Mouse (Mus musculus): Measurements from ENCODE around the gene Cdk6. TPM values are rescaled to one million over a fixed set of nuclear protein-coding genes. Genes with fewer than 3 reads are reported as not detected.
A peak's percentile ranks its signal among the peaks of the same experiment; 100 is the strongest.

Gene Cdk6
- polyA plus RNA-seq, 1 experiment from 2014 or later = 25.9 TPM

- Histone ChIP-seq H3K36me3 (replicated peaks) (no peaks in the 10 kb centered on the region), H3K4me1 (peaks cover 35% of the 10 kb centered on the region), H3K4me3 (no peak overlapping the region), H3K27me3 (replicated peaks; ENCODE audit: low read depth, poor library complexity, severe bottlenecking) (no peaks in the 10 kb centered on the region), H3K9me3 (no peaks in the 10 kb centered on the region), H3K27ac (replicated peaks) (peak overlapping the region; percentile 35; the same call in 1 of the 2 replicates)
- 61% methylated on average over 7 of the region's 7 CpGs for WGBS
- DNase-seq (ENCODE audit: low spot score) = peak; percentile 59
These were observed 125.0 kb downstream of the Cdk6 start for GRCm38 (mm10) chr5:3466069-3466877.

- no peak overlapping the region for H3K27ac ChIP-seq (replicated peaks)
- no peaks in the 10 kb centered on the region for H3K9me3 ChIP-seq
- peaks cover 8% of the 10 kb centered on the region for H3K4me1 ChIP-seq
- 93% methylated on average over 10 of the region's 10 CpGs for WGBS
- DNase-seq (ENCODE audit: low spot score) = no peak
- no peaks in the 10 kb centered on the region for H3K27me3 ChIP-seq (replicated peaks; ENCODE audit: low read depth, poor library complexity, severe bottlenecking)
- no peak overlapping the region for H3K4me3 ChIP-seq
- no peaks in the 10 kb centered on the region for H3K36me3 ChIP-seq (replicated peaks)
These were observed 129.6 kb downstream of the Cdk6 start for GRCm38 (mm10) chr5:3470866-3471265.

- Histone ChIP-seq H3K27ac (replicated peaks) (no peak overlapping the region), H3K36me3 (replicated peaks) (no peaks in the 10 kb centered on the region), H3K9me3 (no peaks in the 10 kb centered on the region), H3K27me3 (replicated peaks; ENCODE audit: low read depth, poor library complexity, severe bottlenecking) (no peaks in the 10 kb centered on the region), H3K4me3 (no peak overlapping the region), H3K4me1 (no peaks in the 10 kb centered on the region)
- no peak for DNase-seq (ENCODE audit: low spot score)
- 91% methylated on average over 22 of the region's 22 CpGs for WGBS
These were observed 131.2 kb downstream of the Cdk6 start for GRCm38 (mm10) chr5:3472311-3473156.

- no peaks in the 10 kb centered on the region for H3K36me3 ChIP-seq (replicated peaks)
- no peaks in the 10 kb centered on the region for H3K9me3 ChIP-seq
- no peaks in the 10 kb centered on the region for H3K27me3 ChIP-seq (replicated peaks; ENCODE audit: low read depth, poor library complexity, severe bottlenecking)
- H3K27ac ChIP-seq (replicated peaks) = no peak overlapping the region
- no peaks in the 10 kb centered on the region for H3K4me1 ChIP-seq
- WGBS = 87% methylated on average over 3 of the region's 3 CpGs
- no peak overlapping the region for H3K4me3 ChIP-seq
- DNase-seq (ENCODE audit: low spot score) = no peak
These were observed 136.4 kb downstream of the Cdk6 start for GRCm38 (mm10) chr5:3477711-3478110.

GRCm38 (mm10) chr5:3478216-3478615, 136.9 kb downstream of the Cdk6 start:
- H3K4me3 ChIP-seq = no peak overlapping the region
- WGBS = 92% methylated on average over 8 of the region's 8 CpGs
- no peak overlapping the region for H3K27ac ChIP-seq (replicated peaks)
- H3K4me1 ChIP-seq = no peaks in the 10 kb centered on the region
- no peak for DNase-seq (ENCODE audit: low spot score)
- H3K9me3 ChIP-seq = no peaks in the 10 kb centered on the region
- no peaks in the 10 kb centered on the region for H3K36me3 ChIP-seq (replicated peaks)
- H3K27me3 ChIP-seq (replicated peaks; ENCODE audit: low read depth, poor library complexity, severe bottlenecking) = no peaks in the 10 kb centered on the region

- Histone ChIP-seq H3K4me1 (no peaks in the 10 kb centered on the region), H3K36me3 (replicated peaks) (no peaks in the 10 kb centered on the region), H3K27me3 (replicated peaks; ENCODE audit: low read depth, poor library complexity, severe bottlenecking) (no peaks in the 10 kb centered on the region), H3K9me3 (no peaks in the 10 kb centered on the region), H3K4me3 (no peak overlapping the region), H3K27ac (replicated peaks) (no peak overlapping the region)
- WGBS = 91% methylated on average over 7 of the region's 7 CpGs
- DNase-seq (ENCODE audit: low spot score) = peak; percentile 2
These were observed 137.9 kb downstream of the Cdk6 start for GRCm38 (mm10) chr5:3479016-3479795.

- Histone ChIP-seq H3K9me3 (no peaks in the 10 kb centered on the region), H3K4me1 (no peaks in the 10 kb centered on the region), H3K27me3 (replicated peaks; ENCODE audit: low read depth, poor library complexity, severe bottlenecking) (no peaks in the 10 kb centered on the region), H3K4me3 (no peak overlapping the region), H3K27ac (replicated peaks) (no peak overlapping the region), H3K36me3 (replicated peaks) (peaks cover 6% of the 10 kb centered on the region; the same call in 1 of the 2 replicates)
- WGBS = 92% methylated on average over 9 of the region's 9 CpGs
- no peak for DNase-seq (ENCODE audit: low spot score)
These were observed 139.5 kb downstream of the Cdk6 start for GRCm38 (mm10) chr5:3480637-3481395.

- Histone ChIP-seq H3K36me3 (replicated peaks) (peaks cover 6% of the 10 kb centered on the region; the same call in 1 of the 2 replicates), H3K27ac (replicated peaks) (no peak overlapping the region), H3K4me1 (peaks cover 9% of the 10 kb centered on the region), H3K27me3 (replicated peaks; ENCODE audit: low read depth, poor library complexity, severe bottlenecking) (no peaks in the 10 kb centered on the region), H3K9me3 (no peaks in the 10 kb centered on the region), H3K4me3 (no peak overlapping the region)
- WGBS = 91% methylated on average over 7 of the region's 7 CpGs
- no peak for DNase-seq (ENCODE audit: low spot score)
These were observed 141.2 kb downstream of the Cdk6 start for GRCm38 (mm10) chr5:3482474-3482873.

GRCm38 (mm10) chr5:3483054-3483722, 141.9 kb downstream of the Cdk6 start:
- WGBS = 92% methylated on average over 5 of the region's 5 CpGs
- no peak for DNase-seq (ENCODE audit: low spot score)
- no peaks in the 10 kb centered on the region for H3K27me3 ChIP-seq (replicated peaks; ENCODE audit: low read depth, poor library complexity, severe bottlenecking)

GRCm38 (mm10) chr5:3486579-3487282, 145.4 kb downstream of the Cdk6 start:
- Histone ChIP-seq H3K36me3 (replicated peaks) (peaks cover 6% of the 10 kb centered on the region; the same call in 1 of the 2 replicates), H3K4me1 (peaks cover 19% of the 10 kb centered on the region), H3K9me3 (no peaks in the 10 kb centered on the region), H3K27ac (replicated peaks) (no peak overlapping the region; the same call in 1 of the 2 replicates), H3K27me3 (replicated peaks; ENCODE audit: low read depth, poor library complexity, severe bottlenecking) (no peaks in the 10 kb centered on the region), H3K4me3 (no peak overlapping the region)
- peak; percentile 49 for DNase-seq (ENCODE audit: low spot score)
- WGBS = 45% methylated on average over 7 of the region's 7 CpGs

More at GRCm38 (mm10) chr5:3483054-3483722, 141.9 kb downstream of the Cdk6 start:
- no peak overlapping the region for H3K27ac ChIP-seq (replicated peaks)
- H3K9me3 ChIP-seq = no peaks in the 10 kb centered on the region
- peaks cover 11% of the 10 kb centered on the region for H3K4me1 ChIP-seq
- H3K36me3 ChIP-seq (replicated peaks) = peaks cover 6% of the 10 kb centered on the region; the same call in 1 of the 2 replicates
- no peak overlapping the region for H3K4me3 ChIP-seq

Data from embryonic facial prominence, embryonic 10.5 days (tissue).